ENCODE assay signal across 10 mouse cellular contexts in the genomic region with DNA sequence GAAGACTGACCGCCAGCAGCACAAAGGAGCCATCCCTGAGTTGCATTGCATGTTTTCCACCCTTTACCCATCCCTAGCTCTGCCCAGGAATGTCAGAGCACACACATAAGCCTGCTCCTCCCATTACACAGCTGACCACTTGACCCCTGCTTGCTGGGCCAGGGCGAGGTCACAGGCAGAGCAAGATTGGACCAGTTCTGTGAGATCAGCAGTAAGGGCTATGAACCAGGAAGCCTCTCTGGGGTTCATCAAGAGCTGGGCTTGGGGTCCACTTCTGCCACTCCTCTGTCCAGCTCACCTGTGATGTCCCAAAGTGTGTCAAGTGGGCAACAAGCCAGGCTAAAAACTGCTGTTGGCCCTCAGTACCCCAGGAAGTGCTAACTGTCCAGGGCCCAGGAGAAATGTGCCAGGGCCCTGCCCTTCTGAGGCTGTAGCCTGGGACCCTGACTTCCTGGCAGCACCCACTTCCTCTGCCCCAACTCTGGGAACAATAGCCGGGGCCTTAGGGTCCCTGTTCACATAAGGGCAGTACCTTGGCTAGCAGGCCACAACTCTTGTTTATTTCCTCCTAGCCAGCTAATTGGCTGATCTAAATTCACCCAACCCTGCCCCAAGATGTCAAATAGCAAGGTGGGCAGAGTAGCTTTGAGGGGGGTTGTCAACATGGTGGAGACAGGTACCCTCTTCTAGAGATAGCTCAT. TPM values are rescaled to one million over a fixed set of nuclear protein-coding genes. Genes with fewer than 3 reads are reported as not detected.
DNase-seq lines count a peak whose midpoint lies in the region; ATAC-seq lines count a peak whose summit lies in the region.
"Had no signal": no experiment of that assay in that cellular context is flagged by ENCODE, and none has a peak within 500 bp of the region (broad histone marks: within the 10 kb centered on the region; RNA-seq: fewer than 3 reads in every experiment).

No protein-coding gene starts in this region.

- 76% methylated on average over 3 of the region's 3 CpGs for WGBS in embryonic facial prominence, embryonic 11.5 days
- 69% methylated on average over 3 of the region's 3 CpGs for WGBS in embryonic facial prominence, embryonic 10.5 days
- 82% methylated on average over 3 of the region's 3 CpGs for WGBS in midbrain, embryonic 11.5 days
- WGBS in midbrain, embryonic 15.5 days = 79% methylated on average over 3 of the region's 3 CpGs
- WGBS in liver, embryonic 11.5 days = 61% methylated on average over 3 of the region's 3 CpGs
- WGBS in stomach, embryonic 16.5 days = 62% methylated on average over 3 of the region's 3 CpGs
- WGBS in midbrain, embryonic 16.5 days = 84% methylated on average over 3 of the region's 3 CpGs

- H3K4me3 ChIP-seq in embryonic facial prominence, embryonic 11.5 days (ENCODE audit: low read depth, low read length) = no peak overlapping the region
- H3K4me3 ChIP-seq in embryonic facial prominence, embryonic 10.5 days = no peak overlapping the region
- H3K4me3 ChIP-seq in midbrain, embryonic 11.5 days (ENCODE audit: low read depth, low read length) = no peak overlapping the region
- H3K4me3 ChIP-seq in midbrain, embryonic 15.5 days = no peak overlapping the region
- no peak overlapping the region for H3K4me3 ChIP-seq in liver, embryonic 11.5 days (ENCODE audit: low read depth, low read length)
- H3K4me3 ChIP-seq in stomach, embryonic 16.5 days (replicated peaks; ENCODE audit: low read length) = peak overlapping the region; percentile 51; the same call in 1 of the 2 replicates
- H3K4me3 ChIP-seq in midbrain, embryonic 16.5 days (ENCODE audit: low read depth, low read length) = no peak overlapping the region

- H3K4me2 ChIP-seq in embryonic facial prominence, embryonic 11.5 days (ENCODE audit: low read depth, low read length) = no peak overlapping the region
- no peak overlapping the region for H3K4me2 ChIP-seq in midbrain, embryonic 11.5 days
- no peak overlapping the region for H3K4me2 ChIP-seq in midbrain, embryonic 15.5 days
- peak overlapping the region; percentile 66 for H3K4me2 ChIP-seq in liver, embryonic 11.5 days
- H3K4me2 ChIP-seq in stomach, embryonic 16.5 days (ENCODE audit: low read depth, low read length) = peak overlapping the region; percentile 55
- no peak overlapping the region for H3K4me2 ChIP-seq in midbrain, embryonic 16.5 days (ENCODE audit: low read length)

- no peaks in the 10 kb centered on the region for H3K9me3 ChIP-seq in embryonic facial prominence, embryonic 11.5 days (replicated peaks; ENCODE audit: control insufficient read depth, low read length)
- no peaks in the 10 kb centered on the region for H3K9me3 ChIP-seq in embryonic facial prominence, embryonic 10.5 days
- H3K9me3 ChIP-seq in midbrain, embryonic 11.5 days (ENCODE audit: control insufficient read depth, low read length) = no peaks in the 10 kb centered on the region
- H3K9me3 ChIP-seq in midbrain, embryonic 15.5 days = no peaks in the 10 kb centered on the region
- no peaks in the 10 kb centered on the region for H3K9me3 ChIP-seq in liver, embryonic 11.5 days (ENCODE audit: control insufficient read depth, low read length)
- no peaks in the 10 kb centered on the region for H3K9me3 ChIP-seq in stomach, embryonic 16.5 days (replicated peaks; ENCODE audit: control insufficient read depth, low read length)
- H3K9me3 ChIP-seq in midbrain, embryonic 16.5 days (replicated peaks; ENCODE audit: control insufficient read depth, low read length, poor library complexity, severe bottlenecking) = no peaks in the 10 kb centered on the region
- H3K9me3 ChIP-seq: heart, embryonic 13.5 days had no signal

- no peaks in the 10 kb centered on the region; the same call in 1 of the 2 replicates for H3K4me1 ChIP-seq in embryonic facial prominence, embryonic 11.5 days (ENCODE audit: control insufficient read depth, insufficient read depth, low read length)
- H3K4me1 ChIP-seq in embryonic facial prominence, embryonic 10.5 days = peaks cover 38% of the 10 kb centered on the region
- peaks cover 6% of the 10 kb centered on the region; the same call in 1 of the 2 replicates for H3K4me1 ChIP-seq in midbrain, embryonic 11.5 days (ENCODE audit: control insufficient read depth, insufficient read depth, low read length)
- H3K4me1 ChIP-seq in midbrain, embryonic 15.5 days = peaks cover 7% of the 10 kb centered on the region
- peaks cover 14% of the 10 kb centered on the region for H3K4me1 ChIP-seq in liver, embryonic 11.5 days (replicated peaks; ENCODE audit: control insufficient read depth, insufficient read depth, low read length)
- peaks cover 21% of the 10 kb centered on the region for H3K4me1 ChIP-seq in stomach, embryonic 16.5 days (ENCODE audit: control insufficient read depth, insufficient read depth, low read length)
- no peaks in the 10 kb centered on the region for H3K4me1 ChIP-seq in midbrain, embryonic 16.5 days (ENCODE audit: control insufficient read depth, insufficient read depth, low read length)

- H3K9ac ChIP-seq in embryonic facial prominence, embryonic 11.5 days (replicated peaks; ENCODE audit: low read length) = no peak overlapping the region
- no peak overlapping the region; the same call in 1 of the 2 replicates for H3K9ac ChIP-seq in midbrain, embryonic 11.5 days (ENCODE audit: low read length)
- no peak overlapping the region for H3K9ac ChIP-seq in midbrain, embryonic 15.5 days
- H3K9ac ChIP-seq in liver, embryonic 11.5 days (ENCODE audit: low read depth, low read length) = no peak overlapping the region
- peak overlapping the region; percentile 79 for H3K9ac ChIP-seq in stomach, embryonic 16.5 days (ENCODE audit: low read length)
- no peak overlapping the region for H3K9ac ChIP-seq in midbrain, embryonic 16.5 days (ENCODE audit: low read depth, low read length)

- H3K27me3 ChIP-seq in embryonic facial prominence, embryonic 11.5 days (ENCODE audit: control insufficient read depth, insufficient read depth, low read length) = no peaks in the 10 kb centered on the region
- H3K27me3 ChIP-seq in embryonic facial prominence, embryonic 10.5 days (replicated peaks; ENCODE audit: low read depth, poor library complexity, severe bottlenecking) = peaks cover 45% of the 10 kb centered on the region
- H3K27me3 ChIP-seq in midbrain, embryonic 11.5 days (ENCODE audit: control insufficient read depth, insufficient read depth, low read length) = peaks cover 3% of the 10 kb centered on the region; the same call in 1 of the 2 replicates
- H3K27me3 ChIP-seq in midbrain, embryonic 15.5 days (replicated peaks) = peaks cover 9% of the 10 kb centered on the region; the same call in 1 of the 2 replicates
- H3K27me3 ChIP-seq in liver, embryonic 11.5 days (replicated peaks; ENCODE audit: control insufficient read depth, insufficient read depth, low read length) = 0 out of 2 replicates have a peak, but pooled peaks cover 3% of the 10 kb centered on the region
- no peaks in the 10 kb centered on the region for H3K27me3 ChIP-seq in stomach, embryonic 16.5 days (ENCODE audit: control insufficient read depth, insufficient read depth, low read length)
- peaks cover 8% of the 10 kb centered on the region; the same call in 1 of the 2 replicates for H3K27me3 ChIP-seq in midbrain, embryonic 16.5 days (ENCODE audit: control insufficient read depth, insufficient read depth, low read depth, low read length)

- no peak overlapping the region for H3K27ac ChIP-seq in embryonic facial prominence, embryonic 11.5 days (replicated peaks; ENCODE audit: low read depth, low read length)
- H3K27ac ChIP-seq in embryonic facial prominence, embryonic 10.5 days (replicated peaks) = no peak overlapping the region; the same call in 1 of the 2 replicates
- no peak overlapping the region for H3K27ac ChIP-seq in midbrain, embryonic 11.5 days (ENCODE audit: low read depth, low read length)
- no peak overlapping the region for H3K27ac ChIP-seq in midbrain, embryonic 15.5 days
- H3K27ac ChIP-seq in liver, embryonic 11.5 days (ENCODE audit: low read depth, low read length) = no peak overlapping the region
- peak overlapping the region; percentile 90 for H3K27ac ChIP-seq in stomach, embryonic 16.5 days (ENCODE audit: low read length)
- no peak overlapping the region for H3K27ac ChIP-seq in midbrain, embryonic 16.5 days (ENCODE audit: low read length)
- H3K27ac ChIP-seq: heart, embryonic 13.5 days had no signal

- no peak for DNase-seq in embryonic facial prominence, embryonic 11.5 days (ENCODE audit: low spot score)
- DNase-seq in embryonic facial prominence, embryonic 10.5 days (ENCODE audit: low spot score) = no peak
- peak; percentile 81 for DNase-seq in midbrain, embryonic 11.5 days (ENCODE audit: low spot score, missing footprints)
- no peak for DNase-seq in liver, embryonic 11.5 days (ENCODE audit: low spot score)
- DNase-seq: midbrain, embryonic 14.5 days had no signal

- peak; percentile 16; the same call in 1 of the 2 replicates for ATAC-seq in embryonic facial prominence, embryonic 11.5 days (replicated peaks; ENCODE audit: insufficient number of reproducible peaks, low FRiP score, low TSS enrichment, low read depth)
- ATAC-seq in midbrain, embryonic 11.5 days (ENCODE audit: low FRiP score) = no peak
- no peak for ATAC-seq in midbrain, embryonic 15.5 days (replicated peaks)
- ATAC-seq in liver, embryonic 11.5 days (replicated peaks; ENCODE audit: low FRiP score) = no peak
- no peak for ATAC-seq in stomach, embryonic 16.5 days (ENCODE audit: insufficient read depth, low FRiP score)
- ATAC-seq in megakaryocyte-erythroid progenitor cell, adult 5-6 weeks (replicated peaks; ENCODE audit: low FRiP score, low TSS enrichment, poor library complexity, severe bottlenecking) = no peak
- ATAC-seq in midbrain, embryonic 16.5 days = no peak

- H3K36me3 ChIP-seq in embryonic facial prominence, embryonic 11.5 days (replicated peaks; ENCODE audit: control insufficient read depth, insufficient read depth, low read depth, low read length) = peaks cover 4% of the 10 kb centered on the region; the same call in 1 of the 2 replicates
- H3K36me3 ChIP-seq in embryonic facial prominence, embryonic 10.5 days (replicated peaks) = peaks cover 34% of the 10 kb centered on the region
- peaks cover 6% of the 10 kb centered on the region; the same call in 1 of the 2 replicates for H3K36me3 ChIP-seq in midbrain, embryonic 11.5 days (ENCODE audit: control insufficient read depth, insufficient read depth, low read length)
- peaks cover 10% of the 10 kb centered on the region; the same call in 1 of the 2 replicates for H3K36me3 ChIP-seq in midbrain, embryonic 15.5 days (replicated peaks)
- no peaks in the 10 kb centered on the region; the same call in 1 of the 2 replicates for H3K36me3 ChIP-seq in liver, embryonic 11.5 days (ENCODE audit: control insufficient read depth, insufficient read depth, low read length)
- H3K36me3 ChIP-seq in stomach, embryonic 16.5 days (ENCODE audit: control insufficient read depth, insufficient read depth, low read length) = 0 out of 2 replicates have a peak, but pooled peaks cover 5% of the 10 kb centered on the region
- 0 out of 2 replicates have a peak, but pooled peaks cover 6% of the 10 kb centered on the region for H3K36me3 ChIP-seq in midbrain, embryonic 16.5 days (ENCODE audit: control insufficient read depth, insufficient read depth, low read length)

RNA-seq across cellular contexts. Expression of a gene that starts 0.8 kb away (rescaled TPM):
- 3.4 and 3.5 TPM in 2 replicates for polyA plus RNA-seq in embryonic facial prominence, embryonic 11.5 days (2014; fragmentation: Nextera tagmentation; extraction: Ambion mirVana)
- 12.1 and 13.0 TPM in 2 replicates for polyA plus RNA-seq in embryonic facial prominence, embryonic 10.5 days (2016; fragmentation: Nextera tagmentation; extraction: Ambion mirVana)
- polyA plus RNA-seq in midbrain, embryonic 11.5 days (2014; fragmentation: Nextera tagmentation; extraction: Ambion mirVana) = 0.97 and 1.3 TPM in 2 replicates
- polyA plus RNA-seq in midbrain, embryonic 15.5 days (2015; fragmentation: Nextera tagmentation; extraction: Ambion mirVana) = 0.49 and 0.66 TPM in 2 replicates
- polyA plus RNA-seq in liver, embryonic 11.5 days (2014; fragmentation: Nextera tagmentation; extraction: Ambion mirVana) = 5.4 and 7.7 TPM in 2 replicates
- polyA plus RNA-seq in stomach, embryonic 16.5 days (2015; fragmentation: Nextera tagmentation; extraction: Ambion mirVana) = 79.4 and 108 TPM in 2 replicates
- 2.0 TPM in 1 of 2 replicates, not detected in the other for total RNA-seq in megakaryocyte-erythroid progenitor cell, adult 5-6 weeks (2014; fragmentation: Nextera tagmentation)
- total RNA-seq in megakaryocyte-erythroid progenitor cell, adult 5-6 weeks (2017) = not detected in 2 replicates
- 0.61 and 1.0 TPM in 2 replicates for polyA plus RNA-seq in midbrain, embryonic 16.5 days (2015; fragmentation: Nextera tagmentation; extraction: Ambion mirVana)

RNA-seq across cellular contexts. Expression of a gene that starts 10.3 kb away (rescaled TPM):
- polyA plus RNA-seq in embryonic facial prominence, embryonic 11.5 days (2014; fragmentation: Nextera tagmentation; extraction: Ambion mirVana) = 24.0 and 26.6 TPM in 2 replicates
- 44.9 and 49.0 TPM in 2 replicates for polyA plus RNA-seq in embryonic facial prominence, embryonic 10.5 days (2016; fragmentation: Nextera tagmentation; extraction: Ambion mirVana)
- 31.4 and 34.4 TPM in 2 replicates for polyA plus RNA-seq in midbrain, embryonic 11.5 days (2014; fragmentation: Nextera tagmentation; extraction: Ambion mirVana)
- 63.0 and 63.3 TPM in 2 replicates for polyA plus RNA-seq in midbrain, embryonic 15.5 days (2015; fragmentation: Nextera tagmentation; extraction: Ambion mirVana)
- 22.2 and 27.4 TPM in 2 replicates for polyA plus RNA-seq in liver, embryonic 11.5 days (2014; fragmentation: Nextera tagmentation; extraction: Ambion mirVana)
- polyA plus RNA-seq in stomach, embryonic 16.5 days (2015; fragmentation: Nextera tagmentation; extraction: Ambion mirVana) = 35.9 and 36.5 TPM in 2 replicates
- total RNA-seq in megakaryocyte-erythroid progenitor cell, adult 5-6 weeks (2014; fragmentation: Nextera tagmentation) = 23.0 and 39.1 TPM in 2 replicates
- total RNA-seq in megakaryocyte-erythroid progenitor cell, adult 5-6 weeks (2017) = 9.7 and 17.4 TPM in 2 replicates
- 53.1 and 54.7 TPM in 2 replicates for polyA plus RNA-seq in midbrain, embryonic 16.5 days (2015; fragmentation: Nextera tagmentation; extraction: Ambion mirVana)

RNA-seq across cellular contexts. Expression of a gene that starts 10.4 kb away (rescaled TPM):
- polyA plus RNA-seq in embryonic facial prominence, embryonic 11.5 days (2014; fragmentation: Nextera tagmentation; extraction: Ambion mirVana) = 53.9 and 60.8 TPM in 2 replicates
- 57.9 and 65.0 TPM in 2 replicates for polyA plus RNA-seq in embryonic facial prominence, embryonic 10.5 days (2016; fragmentation: Nextera tagmentation; extraction: Ambion mirVana)
- 61.6 and 66.9 TPM in 2 replicates for polyA plus RNA-seq in midbrain, embryonic 11.5 days (2014; fragmentation: Nextera tagmentation; extraction: Ambion mirVana)
- polyA plus RNA-seq in midbrain, embryonic 15.5 days (2015; fragmentation: Nextera tagmentation; extraction: Ambion mirVana) = 224 and 234 TPM in 2 replicates
- polyA plus RNA-seq in liver, embryonic 11.5 days (2014; fragmentation: Nextera tagmentation; extraction: Ambion mirVana) = 48.6 and 54.0 TPM in 2 replicates
- 61.3 and 64.3 TPM in 2 replicates for polyA plus RNA-seq in stomach, embryonic 16.5 days (2015; fragmentation: Nextera tagmentation; extraction: Ambion mirVana)
- 54.5 and 74.1 TPM in 2 replicates for total RNA-seq in megakaryocyte-erythroid progenitor cell, adult 5-6 weeks (2014; fragmentation: Nextera tagmentation)
- total RNA-seq in megakaryocyte-erythroid progenitor cell, adult 5-6 weeks (2017) = 11.0 and 32.1 TPM in 2 replicates
- 211 and 237 TPM in 2 replicates for polyA plus RNA-seq in midbrain, embryonic 16.5 days (2015; fragmentation: Nextera tagmentation; extraction: Ambion mirVana)

RNA-seq across cellular contexts. Expression of a gene that starts 46.1 kb away (rescaled TPM):
- polyA plus RNA-seq in embryonic facial prominence, embryonic 11.5 days (2014; fragmentation: Nextera tagmentation; extraction: Ambion mirVana) = 0.62 and 0.89 TPM in 2 replicates
- polyA plus RNA-seq in embryonic facial prominence, embryonic 10.5 days (2016; fragmentation: Nextera tagmentation; extraction: Ambion mirVana) = 0.60 and 0.86 TPM in 2 replicates
- 0.14 and 0.17 TPM in 2 replicates for polyA plus RNA-seq in midbrain, embryonic 11.5 days (2014; fragmentation: Nextera tagmentation; extraction: Ambion mirVana)
- polyA plus RNA-seq in midbrain, embryonic 15.5 days (2015; fragmentation: Nextera tagmentation; extraction: Ambion mirVana) = 0.74 and 0.96 TPM in 2 replicates
- polyA plus RNA-seq in liver, embryonic 11.5 days (2014; fragmentation: Nextera tagmentation; extraction: Ambion mirVana) = 0.16 and 0.17 TPM in 2 replicates
- 0.18 TPM in 1 of 2 replicates, not detected in the other for polyA plus RNA-seq in stomach, embryonic 16.5 days (2015; fragmentation: Nextera tagmentation; extraction: Ambion mirVana)
- not detected in 2 replicates for total RNA-seq in megakaryocyte-erythroid progenitor cell, adult 5-6 weeks (2014; fragmentation: Nextera tagmentation)
- total RNA-seq in megakaryocyte-erythroid progenitor cell, adult 5-6 weeks (2017) = not detected in 2 replicates
- 0.58 and 1.2 TPM in 2 replicates for polyA plus RNA-seq in midbrain, embryonic 16.5 days (2015; fragmentation: Nextera tagmentation; extraction: Ambion mirVana)
- polyA plus RNA-seq: heart, embryonic 13.5 days had no signal

RNA-seq across cellular contexts. Expression of a gene that starts 54.1 kb away (rescaled TPM):
- 340 and 364 TPM in 2 replicates for polyA plus RNA-seq in embryonic facial prominence, embryonic 11.5 days (2014; fragmentation: Nextera tagmentation; extraction: Ambion mirVana)
- polyA plus RNA-seq in embryonic facial prominence, embryonic 10.5 days (2016; fragmentation: Nextera tagmentation; extraction: Ambion mirVana) = 297 and 299 TPM in 2 replicates
- polyA plus RNA-seq in midbrain, embryonic 11.5 days (2014; fragmentation: Nextera tagmentation; extraction: Ambion mirVana) = 386 and 400 TPM in 2 replicates
- 292 and 298 TPM in 2 replicates for polyA plus RNA-seq in midbrain, embryonic 15.5 days (2015; fragmentation: Nextera tagmentation; extraction: Ambion mirVana)
- 442 and 472 TPM in 2 replicates for polyA plus RNA-seq in liver, embryonic 11.5 days (2014; fragmentation: Nextera tagmentation; extraction: Ambion mirVana)
- 399 and 400 TPM in 2 replicates for polyA plus RNA-seq in stomach, embryonic 16.5 days (2015; fragmentation: Nextera tagmentation; extraction: Ambion mirVana)
- total RNA-seq in megakaryocyte-erythroid progenitor cell, adult 5-6 weeks (2014; fragmentation: Nextera tagmentation) = 327 and 353 TPM in 2 replicates
- 401 and 451 TPM in 2 replicates for total RNA-seq in megakaryocyte-erythroid progenitor cell, adult 5-6 weeks (2017)
- 291 and 309 TPM in 2 replicates for polyA plus RNA-seq in midbrain, embryonic 16.5 days (2015; fragmentation: Nextera tagmentation; extraction: Ambion mirVana)

Comparison
In these comparisons a context has a peak if more than half of its experiments do, and no peak if none do; other contexts are left out.
1. H3K4me2 ChIP-seq: peak in liver, embryonic 11.5 days (single experiment) and stomach, embryonic 16.5 days (single experiment); none in embryonic facial prominence, embryonic 11.5 days (single experiment), midbrain, embryonic 11.5 days (single experiment), midbrain, embryonic 15.5 days (single experiment) and midbrain, embryonic 16.5 days (single experiment).